Mouse (Mus musculus) colon, adult 2 months (tissue): ENCODE data around the gene Olfr957. TPM values are rescaled to one million over a fixed set of nuclear protein-coding genes. Genes with fewer than 3 reads are reported as not detected.

Source experiments
- polyA plus RNA-seq: library from polyadenylated mRNA; depleted of rRNA; stranded (reverse); fragments of >200 nt; gene quantifications from 2 replicates; pipeline ENCODE4 v1.2.3, GENCODE M21; 2012; rRNA removed

The Olfr957 gene
- polyA plus RNA-seq: not detected in 2 replicates

DNA sequence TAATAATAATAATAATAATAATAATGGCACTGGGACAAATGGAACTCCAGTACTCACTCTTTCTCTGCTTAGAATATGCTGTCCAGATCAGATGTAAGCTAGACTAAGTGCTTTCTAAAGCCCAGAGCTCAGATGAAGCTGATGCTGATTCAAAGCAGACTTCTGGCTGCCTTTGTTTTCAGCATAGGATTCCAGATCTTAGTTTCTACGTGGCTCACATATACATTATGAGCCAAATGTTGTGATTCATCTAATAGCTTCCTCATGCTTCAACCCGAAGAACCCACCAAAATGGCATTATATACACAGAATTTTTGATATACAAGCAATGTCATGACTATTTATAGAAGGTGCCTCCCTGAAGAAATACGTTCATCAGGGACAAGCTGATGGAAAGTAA is at the start of gene Olfr957:
Olfr957 (minus strand) TSS at position 279 of the 400 bp plus-strand sequence.

DNA sequence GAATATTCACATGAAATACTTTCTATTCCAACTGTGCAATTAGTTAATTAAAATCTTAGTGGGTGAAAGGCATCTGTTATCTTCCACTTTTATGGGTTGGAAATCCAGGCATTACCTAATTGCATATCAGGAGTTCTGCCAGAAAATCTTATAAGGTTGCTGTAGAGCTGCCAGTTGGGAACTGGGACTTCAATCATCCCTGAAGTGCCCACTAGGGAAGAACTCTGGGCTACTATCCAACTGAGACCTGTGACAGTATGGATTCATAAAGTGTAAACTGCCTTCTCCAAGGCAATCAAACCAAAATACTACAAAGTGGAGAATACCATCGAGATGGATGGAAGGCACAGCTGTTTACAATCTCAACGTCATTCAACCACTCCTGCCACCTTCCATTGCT is 38.3 kb upstream of the Olfr957 start, which contains the start of gene Olfr958:
Olfr958 (minus strand) TSS at position 109 of the 400 bp plus-strand sequence.

DNA sequence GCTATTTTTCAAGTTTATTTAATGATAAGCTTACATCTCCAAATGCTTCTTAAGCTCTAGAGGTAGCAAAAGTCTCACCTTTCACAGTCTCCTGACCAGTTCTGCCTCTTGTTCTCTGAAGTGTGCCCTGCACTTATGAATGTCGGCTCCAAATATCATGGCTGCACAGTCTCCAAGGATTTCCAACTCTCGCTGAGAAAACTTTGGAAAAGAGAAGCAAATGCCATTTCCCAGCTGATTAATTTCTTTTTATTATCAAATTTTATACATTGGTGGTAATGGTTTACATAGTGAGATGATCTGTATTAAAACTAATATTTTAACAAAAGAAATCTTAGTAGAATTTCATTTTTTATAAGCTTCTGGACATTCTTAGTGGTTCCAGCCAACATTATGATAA is 21.7 kb downstream of the Olfr957 start, which contains the start of gene Olfr44:
Olfr44 (minus strand) TSS at position 101 of the 400 bp plus-strand sequence.

DNA sequence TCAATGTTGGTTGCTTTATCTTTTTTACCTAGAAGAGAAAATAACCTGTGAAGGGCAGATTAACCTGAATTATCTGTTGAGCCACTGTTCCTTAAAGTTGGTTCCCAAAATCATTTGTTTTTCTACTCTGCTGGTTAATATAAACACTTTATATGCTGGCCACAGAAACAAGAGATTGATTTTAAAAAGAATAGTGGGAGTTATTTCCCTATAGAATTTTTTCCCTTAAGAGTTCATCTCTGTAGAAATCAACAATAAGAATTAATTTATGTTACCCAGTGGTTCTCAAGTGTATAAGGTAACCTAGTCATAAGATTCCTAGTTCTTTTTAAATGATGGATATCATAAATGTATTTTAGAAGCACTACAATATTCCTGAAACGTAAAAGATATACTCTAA is 43.8 kb downstream of the Olfr957 start, which contains the start of gene Olfr955:
Olfr955 (minus strand) TSS at position 101 of the 400 bp plus-strand sequence.

Other genes with a start within 250 kb of the Olfr957 start
- gene Olfr945, start 239.0 kb downstream of the Olfr957 start, polyA plus RNA-seq: not detected in 2 replicates
- gene Olfr948, start 189.8 kb downstream of the Olfr957 start, polyA plus RNA-seq: not detected in 2 replicates
- not detected in 2 replicates for gene Olfr951, start 128.4 kb downstream of the Olfr957 start, polyA plus RNA-seq
- not detected in 2 replicates for gene Olfr952, start 88.7 kb downstream of the Olfr957 start, polyA plus RNA-seq
- gene Olfr954, start 59.1 kb downstream of the Olfr957 start, polyA plus RNA-seq: not detected in 2 replicates
- not detected in 2 replicates for gene Olfr955, start 43.9 kb downstream of the Olfr957 start, polyA plus RNA-seq
- not detected in 2 replicates for gene Olfr44, start 21.8 kb downstream of the Olfr957 start, polyA plus RNA-seq
- gene Olfr958, start 38.2 kb upstream of the Olfr957 start, polyA plus RNA-seq: not detected in 2 replicates
- gene Olfr959, start 59.8 kb upstream of the Olfr957 start, polyA plus RNA-seq: not detected in 2 replicates
- gene AW551984, start 88.6 kb upstream of the Olfr957 start, polyA plus RNA-seq: 3.6 and 6.4 TPM in 2 replicates
- gene Olfr148, start 94.8 kb upstream of the Olfr957 start, polyA plus RNA-seq: not detected in 2 replicates
- gene Olfr960, start 105.6 kb upstream of the Olfr957 start, polyA plus RNA-seq: not detected in 2 replicates
- not detected in 2 replicates for gene Olfr961, start 129.3 kb upstream of the Olfr957 start, polyA plus RNA-seq
- gene Olfr963, start 151.4 kb upstream of the Olfr957 start, polyA plus RNA-seq: not detected in 2 replicates
- not detected in 2 replicates for gene Olfr149, start 191.3 kb upstream of the Olfr957 start, polyA plus RNA-seq
- gene Olfr965, start 195.5 kb upstream of the Olfr957 start, polyA plus RNA-seq: not detected in 2 replicates
- gene Olfr150, start 215.2 kb upstream of the Olfr957 start, polyA plus RNA-seq: not detected in 2 replicates
- gene Olfr967, start 230.4 kb upstream of the Olfr957 start, polyA plus RNA-seq: not detected in 2 replicates